Comparison of ENCODE assay signal across 31 mouse cellular contexts in genomic region chr2:119242548-119242947, GRCm38 (mm10). TPM values are rescaled to one million over a fixed set of nuclear protein-coding genes. Genes with fewer than 3 reads are reported as not detected.
DNase-seq lines count a peak whose midpoint lies in the region; ATAC-seq and TF ChIP-seq lines count a peak whose summit lies in the region.
"Had no signal": no experiment of that assay in that cellular context is flagged by ENCODE, and none has a peak within 500 bp of the region (broad histone marks: within the 10 kb centered on the region; RNA-seq: fewer than 3 reads in every experiment).

No protein-coding gene starts in this region.

- H3K36me3 ChIP-seq in MEL (ENCODE audit: control insufficient read depth in 1 of 2, insufficient read depth in 2 of 2, low read length in 2 of 2): peaks cover 0 to 8% of the 10 kb centered on the region in 2 experiments; a peak in 2 of 4 replicates
- H3K36me3 ChIP-seq in intestine, postnatal 0 days (ENCODE audit: control insufficient read depth, insufficient read depth): peaks cover 16% of the 10 kb centered on the region; the same call in 1 of the 2 replicates
- H3K36me3 ChIP-seq in kidney, embryonic 16.5 days (ENCODE audit: insufficient read depth, low read length): no peaks in the 10 kb centered on the region
- no peaks in the 10 kb centered on the region for H3K36me3 ChIP-seq in limb, embryonic 10.5 days
- H3K36me3 ChIP-seq: heart, embryonic 15.5 days; hindbrain, embryonic 15.5 days; limb, embryonic 15.5 days; lung, embryonic 15.5 days; stomach, embryonic 15.5 days had no signal

- peaks cover 3 to 18% of the 10 kb centered on the region in 2 experiments; a peak in 3 of 4 replicates for H3K4me1 ChIP-seq in MEL (ENCODE audit: control insufficient read depth in 1 of 2, insufficient read depth in 2 of 2, low read length in 2 of 2)
- H3K4me1 ChIP-seq in intestine, postnatal 0 days (replicated peaks; ENCODE audit: control insufficient read depth, insufficient read depth, low read length): no peaks in the 10 kb centered on the region; the same call in 1 of the 2 replicates
- 0 out of 2 replicates have a peak, but pooled peaks cover 3% of the 10 kb centered on the region for H3K4me1 ChIP-seq in kidney, embryonic 16.5 days (ENCODE audit: insufficient read depth, low read length)
- H3K4me1 ChIP-seq in limb, embryonic 10.5 days: peaks cover 19% of the 10 kb centered on the region

- no peak overlapping the region for H3K4me3 ChIP-seq in MEL (ENCODE audit: control insufficient read depth in 1 of 2, insufficient read depth in 1 of 2, low read depth in 2 of 2, low read length in 2 of 2)
- H3K4me3 ChIP-seq in intestine, postnatal 0 days (ENCODE audit: low read depth, low read length): 0 out of 2 replicates have a peak overlapping the region, but pooled peaks have one; percentile 5
- H3K4me3 ChIP-seq in kidney, embryonic 16.5 days (ENCODE audit: low read length): no peak overlapping the region
- H3K4me3 ChIP-seq in limb, embryonic 10.5 days: no peak overlapping the region
- H3K4me3 ChIP-seq: forebrain, embryonic 13.5 days; heart, embryonic 15.5 days; hindbrain, embryonic 15.5 days; limb, embryonic 15.5 days; lung, embryonic 15.5 days; stomach, embryonic 15.5 days had no signal

- TF ChIP-seq POLR2A in MEL (IDR thresholded peaks at IDR 0.05; ENCODE audit: control insufficient read depth in 1 of 2, insufficient read depth in 1 of 2, low read depth in 1 of 2, low read length in 2 of 2, poor library complexity in 1 of 2): no peak

- TF ChIP-seq RAD21 in MEL (IDR thresholded peaks at IDR 0.05; ENCODE audit: low read depth, low read length): no peak

- H3K27me3 ChIP-seq in MEL (ENCODE audit: control insufficient read depth in 1 of 2, insufficient read depth in 2 of 2, low read length in 2 of 2): no peaks in the 10 kb centered on the region
- H3K27me3 ChIP-seq in intestine, postnatal 0 days (replicated peaks; ENCODE audit: control insufficient read depth, insufficient read depth, low read length): no peaks in the 10 kb centered on the region
- H3K27me3 ChIP-seq in kidney, embryonic 16.5 days (ENCODE audit: insufficient read depth, low read length): peaks cover 20% of the 10 kb centered on the region
- peaks cover 35% of the 10 kb centered on the region for H3K27me3 ChIP-seq in limb, embryonic 10.5 days (ENCODE audit: low read depth, poor library complexity, severe bottlenecking)
- H3K27me3 ChIP-seq: Patski had no signal

- WGBS in intestine, postnatal 0 days: 30% methylated on average over 9 of the region's 9 CpGs
- WGBS in kidney, embryonic 16.5 days: 59% methylated on average over 9 of the region's 9 CpGs
- 86% methylated on average over 9 of the region's 9 CpGs for WGBS in limb, embryonic 10.5 days

- no peak overlapping the region for H3K27ac ChIP-seq in MEL (ENCODE audit: control insufficient read depth, low read depth, low read length)
- H3K27ac ChIP-seq in intestine, postnatal 0 days (ENCODE audit: low read depth, low read length): peak overlapping the region; percentile 54; the same call in 1 of the 2 replicates
- H3K27ac ChIP-seq in kidney, embryonic 16.5 days (ENCODE audit: low read length): no peak overlapping the region
- no peak overlapping the region for H3K27ac ChIP-seq in limb, embryonic 10.5 days
- H3K27ac ChIP-seq: forebrain, embryonic 13.5 days; heart, embryonic 15.5 days; hindbrain, embryonic 15.5 days; limb, embryonic 15.5 days; liver, embryonic 14.5 days; lung, embryonic 15.5 days; stomach, embryonic 15.5 days had no signal

- peak; percentile 22 for DNase-seq in MEL (ENCODE audit: low read depth, low spot score)
- peak; percentile 26 for DNase-seq in limb, embryonic 10.5 days (ENCODE audit: low spot score)
- DNase-seq in T-cell, adult 2 months (ENCODE audit: low spot score): no peak
- DNase-seq in lung, adult 18-20 months: no peak
- DNase-seq in urinary bladder, postnatal 36 days (ENCODE audit: low spot score in 2 of 2): no peak
- DNase-seq: adrenal gland, adult 8-10 months; cerebellum, adult 2 months; gastrocnemius, postnatal 36 days; heart, postnatal 36 days; lung, postnatal 4 days; right cerebral cortex, adult 18-20 months; right cerebral cortex, postnatal 4 days; thymus, postnatal 25 days had no signal

- H3K79me2 ChIP-seq in MEL (ENCODE audit: control insufficient read depth, insufficient read depth, low read length, poor library complexity): no peaks in the 10 kb centered on the region

- H3K9me3 ChIP-seq in MEL (replicated peaks; ENCODE audit: insufficient read depth, low read length): no peaks in the 10 kb centered on the region
- no peaks in the 10 kb centered on the region for H3K9me3 ChIP-seq in intestine, postnatal 0 days (ENCODE audit: control insufficient read depth)
- H3K9me3 ChIP-seq in kidney, embryonic 16.5 days (ENCODE audit: low read length): no peaks in the 10 kb centered on the region
- H3K9me3 ChIP-seq in limb, embryonic 10.5 days (replicated peaks): no peaks in the 10 kb centered on the region
- H3K9me3 ChIP-seq: forebrain, embryonic 13.5 days; heart, embryonic 15.5 days; hindbrain, embryonic 15.5 days; limb, embryonic 15.5 days; lung, embryonic 15.5 days; stomach, embryonic 15.5 days had no signal

- no peak for TF ChIP-seq EP300 in MEL (IDR thresholded peaks at IDR 0.05; ENCODE audit: low read depth in 1 of 2, low read length in 2 of 2)

- H3K4me2 ChIP-seq in intestine, postnatal 0 days (replicated peaks; ENCODE audit: low read depth): peak overlapping the region; percentile 40
- H3K4me2 ChIP-seq in kidney, embryonic 16.5 days (replicated peaks; ENCODE audit: low read depth, low read length): no peak overlapping the region
- H3K4me2 ChIP-seq: forebrain, embryonic 13.5 days; heart, embryonic 15.5 days; hindbrain, embryonic 15.5 days; limb, embryonic 15.5 days; lung, embryonic 15.5 days; stomach, embryonic 15.5 days had no signal

- H3K9ac ChIP-seq in MEL (ENCODE audit: control insufficient read depth, low read depth, low read length, poor library complexity, severe bottlenecking): no peak overlapping the region
- no peak overlapping the region for H3K9ac ChIP-seq in intestine, postnatal 0 days (ENCODE audit: low read depth, low read length)
- no peak overlapping the region for H3K9ac ChIP-seq in kidney, embryonic 16.5 days (replicated peaks; ENCODE audit: low read length)
- H3K9ac ChIP-seq: forebrain, embryonic 13.5 days; heart, embryonic 15.5 days; hindbrain, embryonic 15.5 days; limb, embryonic 15.5 days; liver, embryonic 14.5 days; lung, embryonic 15.5 days; stomach, embryonic 15.5 days had no signal

- no peak for TF ChIP-seq CTCF in MEL (IDR thresholded peaks at IDR 0.05 in 2 of 3, conservative IDR thresholded peaks at IDR 0.05 in 1 of 3; ENCODE audit: control insufficient read depth in 1 of 3, insufficient read depth in 1 of 3, low read depth in 2 of 3, low read length in 3 of 3, poor library complexity in 1 of 3, severe bottlenecking in 1 of 3)
- TF ChIP-seq CTCF in intestine, postnatal 0 days (IDR thresholded peaks at IDR 0.05; ENCODE audit: low read depth): no peak

- no peak for ATAC-seq in intestine, postnatal 0 days
- peak; percentile 65; the same call in 1 of the 2 replicates for ATAC-seq in kidney, embryonic 16.5 days (ENCODE audit: low FRiP score, low TSS enrichment)
- ATAC-seq: CD4-positive, CD25-positive, alpha-beta regulatory T cell, adult 4 months; forebrain, embryonic 13.5 days; midbrain, embryonic 16.5 days; Patski had no signal

TF ChIP-seq in MEL, 35 proteins besides CTCF, POLR2A, EP300 and RAD21 (continues in another document):
- TF ChIP-seq ZMIZ1 (IDR thresholded peaks at IDR 0.05; ENCODE audit: low read depth, low read length) (no peak), ZKSCAN1 (IDR thresholded peaks at IDR 0.05; ENCODE audit: low read depth, low read length) (no peak)

RNA-seq across cellular contexts. Expression of gene Spint1, which starts 5.4 kb away (rescaled TPM):
- total RNA-seq in MEL (2012; rRNA removed): not detected in 2 replicates
- polyA plus RNA-seq in MEL (2012; ENCODE audit: insufficient read depth in 1 of 2, insufficient read length in 2 of 2, low read depth in 1 of 2, low replicate concordance in 2 of 2, missing spikeins in 1 of 2): not detected
- polyA plus RNA-seq in intestine, postnatal 0 days (2015; fragmentation: Nextera tagmentation; extraction: Ambion mirVana): 145 and 148 TPM in 2 replicates
- polyA plus RNA-seq in kidney, embryonic 16.5 days (2015; fragmentation: Nextera tagmentation; extraction: Ambion mirVana): 48.9 and 49.4 TPM in 2 replicates
- polyA plus RNA-seq in limb, embryonic 10.5 days (2016; fragmentation: Nextera tagmentation; extraction: Ambion mirVana): 8.9 and 9.5 TPM in 2 replicates
- total RNA-seq: gastrocnemius, adult 18-20 months; heart, postnatal 36 days; megakaryocyte-erythroid progenitor cell, adult 5-6 weeks had no signal
- polyA plus RNA-seq: CD4-positive, CD25-positive, alpha-beta regulatory T cell, adult 4 months had no signal

RNA-seq across cellular contexts. Expression of gene Ppp1r14d, which starts 12.8 kb away (rescaled TPM):
- not detected in 2 replicates for total RNA-seq in MEL (2012; rRNA removed)
- not detected for polyA plus RNA-seq in MEL (2012; ENCODE audit: insufficient read depth in 1 of 2, insufficient read length in 2 of 2, low read depth in 1 of 2, low replicate concordance in 2 of 2, missing spikeins in 1 of 2)
- polyA plus RNA-seq in intestine, postnatal 0 days (2015; fragmentation: Nextera tagmentation; extraction: Ambion mirVana): 78.7 and 84.7 TPM in 2 replicates
- polyA plus RNA-seq in kidney, embryonic 16.5 days (2015; fragmentation: Nextera tagmentation; extraction: Ambion mirVana): 1.0 and 1.2 TPM in 2 replicates
- polyA plus RNA-seq in limb, embryonic 10.5 days (2016; fragmentation: Nextera tagmentation; extraction: Ambion mirVana): not detected in 2 replicates
- total RNA-seq: adrenal gland, adult 8-10 months; gastrocnemius, adult 18-20 months; gastrocnemius, postnatal 36 days; heart, adult 8-10 months; heart, postnatal 36 days; left cerebral cortex, adult 18-20 months; left cerebral cortex, postnatal 36 days; megakaryocyte-erythroid progenitor cell, adult 5-6 weeks had no signal
- polyA plus RNA-seq: CD4-positive, CD25-positive, alpha-beta regulatory T cell, adult 4 months; cerebellum, adult 2 months; forebrain, embryonic 13.5 days; heart, embryonic 15.5 days; hindbrain, embryonic 15.5 days; limb, embryonic 15.5 days; liver, embryonic 14.5 days; midbrain, embryonic 16.5 days; neural tube, embryonic 14.5 days; Patski had no signal

RNA-seq across cellular contexts. Expression of gene Rhov, which starts 28.5 kb away (rescaled TPM):
- total RNA-seq in MEL (2012; rRNA removed): not detected in 2 replicates
- not detected for polyA plus RNA-seq in MEL (2012; ENCODE audit: insufficient read depth in 1 of 2, insufficient read length in 2 of 2, low read depth in 1 of 2, low replicate concordance in 2 of 2, missing spikeins in 1 of 2)
- 1.3 TPM in 2 replicates for polyA plus RNA-seq in intestine, postnatal 0 days (2015; fragmentation: Nextera tagmentation; extraction: Ambion mirVana)
- polyA plus RNA-seq in kidney, embryonic 16.5 days (2015; fragmentation: Nextera tagmentation; extraction: Ambion mirVana): 1.8 and 2.3 TPM in 2 replicates
- polyA plus RNA-seq in limb, embryonic 10.5 days (2016; fragmentation: Nextera tagmentation; extraction: Ambion mirVana): 2.7 and 7.6 TPM in 2 replicates
- total RNA-seq: gastrocnemius, adult 18-20 months; gastrocnemius, postnatal 36 days; heart, adult 8-10 months; heart, postnatal 36 days; megakaryocyte-erythroid progenitor cell, adult 5-6 weeks had no signal
- polyA plus RNA-seq: CD4-positive, CD25-positive, alpha-beta regulatory T cell, adult 4 months had no signal

RNA-seq across cellular contexts. Expression of gene Dnajc17, which starts 34.0 kb away (rescaled TPM):
- total RNA-seq in MEL (2012; rRNA removed): 13.0 and 14.7 TPM in 2 replicates
- polyA plus RNA-seq in MEL (2012; ENCODE audit: insufficient read depth in 1 of 2, insufficient read length in 2 of 2, low read depth in 1 of 2, low replicate concordance in 2 of 2, missing spikeins in 1 of 2): 10 to 100 TPM in 1 of 2 experiments, not detected in 1; 15.8 TPM
- polyA plus RNA-seq in intestine, postnatal 0 days (2015; fragmentation: Nextera tagmentation; extraction: Ambion mirVana): 8.8 and 9.4 TPM in 2 replicates
- 21.0 and 21.6 TPM in 2 replicates for polyA plus RNA-seq in kidney, embryonic 16.5 days (2015; fragmentation: Nextera tagmentation; extraction: Ambion mirVana)
- polyA plus RNA-seq in limb, embryonic 10.5 days (2016; fragmentation: Nextera tagmentation; extraction: Ambion mirVana): 28.7 and 30.4 TPM in 2 replicates

RNA-seq across cellular contexts. Expression of gene Zfyve19, which starts 34.1 kb away (rescaled TPM):
- total RNA-seq in MEL (2012; rRNA removed): 30.3 and 37.4 TPM in 2 replicates
- 10 to 100 TPM in 1 of 2 experiments, not detected in 1; 52.5 TPM for polyA plus RNA-seq in MEL (2012; ENCODE audit: insufficient read depth in 1 of 2, insufficient read length in 2 of 2, low read depth in 1 of 2, low replicate concordance in 2 of 2, missing spikeins in 1 of 2)
- polyA plus RNA-seq in intestine, postnatal 0 days (2015; fragmentation: Nextera tagmentation; extraction: Ambion mirVana): 36.3 and 38.7 TPM in 2 replicates
- 64.1 and 67.2 TPM in 2 replicates for polyA plus RNA-seq in kidney, embryonic 16.5 days (2015; fragmentation: Nextera tagmentation; extraction: Ambion mirVana)
- 62.1 and 64.2 TPM in 2 replicates for polyA plus RNA-seq in limb, embryonic 10.5 days (2016; fragmentation: Nextera tagmentation; extraction: Ambion mirVana)

Comparison
In these comparisons a context has a peak if more than half of its experiments do, and no peak if none do; other contexts are left out.
1. DNase-seq: peak in MEL (single experiment) and limb, embryonic 10.5 days (single experiment); none in T-cell, adult 2 months (single experiment), lung, adult 18-20 months (0 of 2) and urinary bladder, postnatal 36 days (0 of 2).
2. RNA of gene Ppp1r14d, which starts 12.8 kb away (polyA plus RNA-seq): 78.7 to 84.7 TPM in intestine, postnatal 0 days; 1.0 to 1.2 TPM in kidney, embryonic 16.5 days, not detected in limb, embryonic 10.5 days and not detected in MEL; every median in the first group is over 10 times any median in the second.